Mouse (Mus musculus) adrenal gland, adult 18-20 months (tissue): ENCODE results near the gene Cd69. TPM values are rescaled to one million over a fixed set of nuclear protein-coding genes. Genes with fewer than 3 reads are reported as not detected.

ENCODE experiments used
- DNase-seq, 2 experiments: peaks; one replicate each; pipeline ENCODE4 v3.0.0; 2021 to 2022; ENCODE audit warnings: low spot score in 2 of 2
- total RNA-seq, 2 experiments: library from RNA; stranded (reverse); gene quantifications; 1 replicate in 1 of 2; 2 replicates in 1 of 2; pipeline ENCODE4 v1.2.3; 2021

Gene Cd69
- total RNA-seq, 2 experiments from 2014 or later = 0.42 TPM; not detected in 1

DNA sequence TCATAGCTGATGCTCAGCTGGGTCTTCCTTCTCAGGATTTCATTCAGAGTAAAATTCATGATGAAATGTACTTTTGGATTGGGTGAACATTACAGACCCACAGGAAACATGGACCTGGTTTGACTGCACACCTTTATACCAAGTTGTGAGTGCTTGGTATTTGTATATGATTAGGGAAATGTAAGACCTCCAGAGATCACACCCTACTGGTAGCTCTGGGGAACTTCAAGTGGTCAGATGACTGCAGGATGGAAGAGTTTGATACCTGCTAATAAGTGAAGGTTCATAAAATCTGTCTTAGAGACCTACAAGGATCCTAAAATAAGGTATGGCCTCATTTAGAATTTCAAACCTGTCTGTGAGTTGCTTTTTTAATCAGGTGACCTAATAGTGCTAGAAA lies 27.0 kb downstream of the Cd69 start:
- DNase-seq = no peak

DNA sequence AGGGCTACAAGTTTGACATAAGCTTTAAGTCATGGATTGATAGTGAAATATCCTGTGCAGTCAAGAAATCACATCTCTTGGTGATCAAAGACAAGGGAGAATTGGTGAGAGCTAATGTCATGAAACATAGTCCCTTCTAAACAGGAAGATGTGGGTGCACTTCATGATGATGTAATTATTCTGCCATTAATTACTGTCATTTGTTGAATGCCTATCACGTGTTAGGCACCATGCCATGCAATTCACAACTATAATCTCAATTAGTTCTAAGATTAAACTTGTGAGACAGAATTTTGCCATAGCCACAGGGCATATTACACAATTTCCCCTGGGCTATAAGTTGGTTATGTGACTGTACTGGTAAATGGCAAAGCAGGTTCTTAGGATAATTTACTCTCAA lies 28.2 kb downstream of the Cd69 start:
- DNase-seq = no peak

DNA sequence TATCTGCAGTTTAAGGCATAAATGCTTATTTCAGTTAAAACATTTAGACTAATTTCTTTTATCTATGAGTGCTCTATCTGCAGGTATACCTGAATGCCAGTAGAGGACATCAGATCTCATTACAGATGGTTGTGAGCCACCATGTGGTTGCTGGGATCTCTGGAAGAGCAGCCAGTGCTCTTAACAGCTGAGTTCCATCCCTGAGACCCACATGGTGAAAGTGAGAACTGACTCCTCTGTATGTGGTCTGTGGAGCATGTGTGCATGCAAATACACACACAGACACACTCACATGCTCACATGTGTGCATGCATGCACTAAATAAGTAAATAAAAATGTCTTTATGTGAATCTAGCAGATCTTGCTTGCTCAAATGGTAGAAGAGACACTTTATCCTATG lies 29.4 kb downstream of the Cd69 start:
- DNase-seq = no peak

DNA sequence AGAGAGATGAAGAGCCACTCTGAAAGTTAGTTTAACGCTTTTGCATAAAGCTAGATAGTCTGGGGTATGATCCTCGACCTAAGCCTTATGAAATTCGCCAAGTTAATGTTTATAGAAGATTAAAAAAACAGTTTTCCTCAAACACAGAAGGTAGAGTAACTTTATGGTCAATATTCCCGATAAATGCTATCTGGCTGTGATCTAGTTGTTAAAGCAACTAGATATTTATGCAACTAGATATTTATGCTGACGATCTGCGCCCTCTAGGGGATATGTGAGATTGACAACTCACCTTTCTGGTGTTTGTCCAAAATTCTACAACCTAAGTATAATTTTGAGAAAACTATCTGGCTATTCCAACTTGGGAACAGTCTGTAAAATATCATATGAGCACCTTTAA lies 33.3 kb downstream of the Cd69 start:
- no peak for DNase-seq

DNA sequence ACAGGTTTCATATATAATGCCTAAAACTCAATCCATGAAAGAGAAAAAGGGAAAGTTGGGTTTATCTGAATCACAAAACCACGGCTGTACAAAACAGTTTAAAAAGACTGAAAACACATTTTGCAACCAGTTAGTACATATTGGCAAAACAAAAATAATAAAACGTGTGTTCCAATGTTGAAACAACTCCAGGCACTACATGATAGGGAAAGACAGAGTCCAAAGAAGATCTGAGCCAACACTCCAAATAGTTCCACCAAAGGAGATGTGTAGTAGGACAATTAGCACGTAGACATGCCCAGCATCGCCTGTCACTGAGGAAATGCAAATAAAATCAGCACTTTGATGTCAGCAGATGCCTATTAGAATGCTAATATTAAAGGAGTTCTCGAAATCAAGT lies 33.8 kb downstream of the Cd69 start:
- no peak for DNase-seq

DNA sequence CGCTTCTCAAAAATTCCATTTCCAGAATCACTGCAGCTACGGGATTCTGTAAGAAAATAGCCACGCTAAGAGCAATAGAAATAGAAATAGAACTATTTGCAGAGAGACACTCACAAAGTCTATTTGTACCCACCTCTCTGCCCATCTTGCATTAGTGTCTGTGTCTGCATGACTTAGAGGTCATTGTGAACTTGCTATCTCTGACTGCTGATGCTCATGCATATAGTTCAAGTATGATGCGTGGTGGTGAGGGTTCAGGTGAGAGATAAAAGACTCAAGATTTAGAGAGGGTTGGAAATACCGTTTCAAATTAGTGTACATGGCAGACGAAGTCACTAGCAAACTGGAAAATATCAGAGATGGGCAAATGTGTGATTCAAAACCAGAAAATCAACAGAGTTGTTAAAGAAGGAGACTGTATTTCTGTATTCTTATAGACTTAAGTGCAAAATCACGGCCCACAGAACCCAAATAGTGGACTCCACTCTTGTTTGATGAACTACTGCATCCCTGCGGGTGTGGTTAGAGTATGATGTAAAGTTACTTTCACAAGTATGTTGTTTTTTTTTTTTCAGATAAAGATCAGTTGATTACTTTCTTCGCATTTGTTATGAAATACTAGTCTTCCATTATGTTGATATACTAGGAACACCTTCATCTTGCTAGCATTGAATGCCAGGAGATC lies 35.5 kb downstream of the Cd69 start:
- DNase-seq = no peak

DNA sequence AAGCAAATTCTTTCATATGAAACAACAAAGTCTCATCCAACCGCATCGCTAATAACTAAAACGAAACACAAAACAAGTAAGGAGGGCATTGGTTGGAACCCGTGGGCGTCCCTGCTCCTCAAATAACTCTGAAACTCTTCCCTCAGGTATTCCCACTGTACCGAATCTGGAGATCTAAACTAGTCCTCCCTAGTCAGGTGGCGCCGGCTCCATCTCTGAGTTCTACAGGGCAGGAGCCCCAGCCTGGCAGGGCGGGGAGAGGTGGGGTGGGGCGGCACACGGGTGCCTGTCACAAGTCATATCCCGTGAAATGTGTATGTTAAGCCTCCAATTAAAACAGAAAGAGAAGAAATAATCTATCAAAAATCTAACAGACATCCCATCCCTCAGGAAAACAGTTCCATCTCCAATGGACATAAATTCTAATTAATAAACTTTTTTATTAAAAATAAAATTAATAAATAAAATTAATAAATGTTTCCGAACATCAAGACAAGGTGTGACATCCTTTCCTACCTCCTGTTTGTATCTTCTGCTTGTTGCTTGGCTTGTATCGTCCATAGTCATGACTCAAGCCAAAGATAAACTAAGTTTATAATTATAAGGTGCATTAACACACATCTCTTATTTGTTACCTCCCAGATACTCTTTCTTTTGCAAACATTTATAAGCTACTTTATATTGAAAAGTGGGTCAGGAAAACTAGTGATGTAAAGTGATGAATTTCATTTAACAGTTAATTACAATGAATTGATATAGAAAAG lies 36.8 kb downstream of the Cd69 start:
- peak in 1 of 2 experiments; percentile 41 for DNase-seq

DNA sequence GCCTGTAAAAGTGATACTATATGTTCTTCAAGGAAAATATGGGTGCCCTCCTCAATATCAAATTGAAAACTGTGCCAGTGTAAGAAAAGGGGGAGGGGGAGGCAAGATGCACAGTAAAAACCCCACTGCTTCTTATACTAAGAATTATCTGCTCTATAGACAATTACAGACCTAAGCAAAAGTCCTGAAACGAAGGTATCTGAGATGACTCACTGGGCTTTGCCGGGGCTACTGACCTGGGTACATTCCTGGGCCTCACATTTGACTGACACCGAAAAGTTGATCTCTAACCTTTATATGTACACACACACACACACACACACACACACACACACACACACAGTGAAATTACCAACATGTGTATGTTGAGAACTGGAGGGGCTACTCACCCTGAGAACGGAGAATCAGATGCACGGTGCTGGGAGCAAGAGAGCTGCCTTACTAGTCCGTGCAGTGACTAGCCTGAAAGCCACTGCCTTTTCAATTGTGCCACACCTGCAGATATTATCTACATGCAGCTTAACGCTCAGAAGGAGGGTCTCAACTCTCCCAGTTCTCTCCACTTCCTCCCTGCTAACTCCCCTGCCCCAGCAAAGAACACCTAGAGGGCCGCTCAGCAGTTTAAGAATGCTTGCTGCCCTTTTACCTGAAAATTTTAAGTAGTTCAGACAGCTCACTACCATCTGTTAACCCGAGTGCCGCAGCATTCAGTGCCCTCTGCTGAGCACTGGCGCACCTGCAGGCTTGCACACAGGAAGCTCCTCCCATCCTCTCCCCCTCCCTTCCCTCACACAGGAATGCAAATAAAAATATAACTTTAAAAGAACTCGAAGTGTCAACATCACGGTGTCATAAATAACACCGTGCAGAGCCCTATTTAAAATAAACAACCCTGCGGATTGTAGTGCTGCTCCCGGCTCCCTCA lies 37.6 kb downstream of the Cd69 start:
- peak; percentile 53 to 74 for DNase-seq

DNA sequence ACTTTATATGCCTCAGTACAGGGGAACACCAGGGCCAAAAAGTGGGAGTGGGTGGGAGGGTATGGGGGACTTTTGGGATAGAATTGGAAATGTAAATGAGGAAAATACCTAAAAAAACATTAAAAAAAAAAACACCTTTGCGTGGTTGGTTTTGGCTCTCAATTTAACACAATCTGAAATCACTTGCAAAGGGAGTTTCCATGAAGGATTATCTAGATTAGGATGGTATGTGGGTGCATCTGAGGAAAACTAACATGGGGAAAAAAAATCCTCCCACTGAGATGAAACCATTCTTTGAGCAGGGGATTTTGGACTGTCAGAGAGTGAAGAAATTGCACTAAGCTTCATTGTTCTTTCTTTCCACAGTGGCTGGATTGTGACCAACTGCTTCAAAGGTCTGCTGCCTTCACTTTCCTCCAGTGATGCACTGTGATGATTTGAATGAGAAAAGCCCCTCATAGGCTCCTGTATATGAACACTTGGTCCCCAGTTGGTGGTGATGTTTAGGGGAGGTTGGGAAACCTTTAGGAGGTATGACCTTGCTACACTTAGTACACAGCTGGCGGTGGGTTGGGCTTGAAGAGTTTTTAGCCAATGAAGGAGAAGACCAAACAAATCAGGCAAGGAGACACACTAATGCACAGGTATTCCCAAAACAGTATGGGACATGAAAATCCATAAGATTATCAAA lies 38.4 kb downstream of the Cd69 start:
- DNase-seq = no peak

DNA sequence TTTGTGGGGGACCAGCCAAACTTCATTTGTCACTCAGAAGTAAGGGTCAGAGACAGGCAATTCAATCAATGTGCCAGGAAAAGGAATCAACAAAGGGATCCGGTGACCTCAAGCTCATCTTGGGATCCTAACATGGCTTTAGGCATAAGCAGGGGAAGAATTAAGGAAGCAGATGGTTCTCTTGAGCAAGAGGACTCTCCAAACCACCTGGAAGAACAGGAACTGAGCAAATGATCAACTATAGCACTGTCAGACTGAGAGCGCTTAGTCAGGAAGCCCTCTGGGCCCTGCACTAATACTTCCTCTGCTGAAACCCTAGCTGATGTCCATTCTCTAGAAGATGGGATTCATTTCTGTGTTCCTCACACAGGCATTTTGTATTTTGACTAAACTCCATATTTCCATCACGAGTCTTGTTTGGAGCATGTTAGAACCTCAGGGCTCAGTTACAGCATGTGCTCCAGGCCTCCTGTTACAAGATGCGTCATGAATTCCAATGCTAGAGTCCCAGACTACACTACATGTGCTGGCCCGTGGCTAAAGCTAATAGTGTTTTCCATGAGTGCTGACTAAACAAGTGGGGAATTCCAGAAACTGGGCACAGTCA lies 39.3 kb downstream of the Cd69 start:
- DNase-seq = no peak

DNA sequence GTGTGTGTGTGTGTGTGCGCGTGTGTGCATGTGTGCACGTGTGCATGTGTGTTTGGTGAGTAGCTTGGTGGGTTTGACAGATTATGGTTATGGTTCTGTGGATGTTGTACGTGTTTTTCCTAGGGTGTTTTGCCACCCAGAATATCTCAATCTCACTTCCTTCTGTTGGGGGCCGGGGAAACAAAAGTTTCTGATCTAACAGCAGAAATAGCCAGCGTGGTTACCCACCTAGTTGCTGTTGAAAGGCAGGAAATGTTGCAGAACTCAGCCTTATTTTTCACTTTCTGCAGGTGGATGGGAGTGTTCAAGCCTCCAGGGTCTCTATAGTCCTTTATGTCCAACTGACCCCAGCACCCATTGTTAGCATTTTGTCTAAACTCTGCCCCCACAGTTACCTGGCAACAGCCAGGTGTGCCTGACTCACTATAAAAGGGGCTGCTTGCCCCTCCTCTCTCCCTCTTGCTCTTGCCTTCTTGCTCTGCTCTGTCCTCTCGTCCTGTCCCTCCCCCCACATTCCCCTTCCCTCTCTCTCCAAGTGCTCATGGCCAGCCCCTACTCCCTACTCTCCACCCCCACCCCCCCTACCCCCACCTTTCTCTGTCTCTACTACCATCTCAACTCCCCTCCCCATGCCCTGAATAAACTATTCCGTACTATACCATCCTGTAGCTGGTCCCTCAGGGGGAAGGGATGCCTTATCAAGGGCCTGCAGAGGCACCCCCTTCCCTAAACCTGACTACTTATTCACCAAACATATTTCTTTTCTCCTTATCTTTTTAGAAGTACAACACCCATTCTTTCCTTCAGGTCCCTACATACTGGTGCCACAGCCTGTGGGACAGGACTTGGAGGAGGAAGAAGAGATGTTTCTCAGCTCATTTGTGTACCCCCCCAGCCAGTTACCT lies 40.5 kb downstream of the Cd69 start:
- no peak for DNase-seq

DNA sequence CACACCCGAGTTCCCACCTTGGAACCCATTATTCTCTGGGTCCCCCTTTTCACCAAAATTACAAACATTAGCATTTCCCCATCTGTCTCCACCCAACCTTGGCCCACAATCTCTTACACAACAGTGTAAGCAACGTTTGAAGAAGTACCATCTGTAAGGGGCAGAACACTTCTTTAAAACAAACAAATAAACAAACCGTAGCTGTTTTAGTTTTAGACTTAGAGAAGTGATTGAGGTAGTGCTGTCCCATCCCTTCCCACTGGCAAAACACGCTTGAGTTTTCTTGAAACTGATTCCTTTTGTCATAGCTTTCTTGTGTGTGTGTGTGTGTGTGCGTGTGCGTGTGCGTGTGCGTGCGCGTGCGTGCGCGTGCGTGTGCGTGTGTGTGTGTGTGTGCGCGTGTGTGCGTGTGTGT lies 41.3 kb downstream of the Cd69 start:
- DNase-seq = no peak

DNA sequence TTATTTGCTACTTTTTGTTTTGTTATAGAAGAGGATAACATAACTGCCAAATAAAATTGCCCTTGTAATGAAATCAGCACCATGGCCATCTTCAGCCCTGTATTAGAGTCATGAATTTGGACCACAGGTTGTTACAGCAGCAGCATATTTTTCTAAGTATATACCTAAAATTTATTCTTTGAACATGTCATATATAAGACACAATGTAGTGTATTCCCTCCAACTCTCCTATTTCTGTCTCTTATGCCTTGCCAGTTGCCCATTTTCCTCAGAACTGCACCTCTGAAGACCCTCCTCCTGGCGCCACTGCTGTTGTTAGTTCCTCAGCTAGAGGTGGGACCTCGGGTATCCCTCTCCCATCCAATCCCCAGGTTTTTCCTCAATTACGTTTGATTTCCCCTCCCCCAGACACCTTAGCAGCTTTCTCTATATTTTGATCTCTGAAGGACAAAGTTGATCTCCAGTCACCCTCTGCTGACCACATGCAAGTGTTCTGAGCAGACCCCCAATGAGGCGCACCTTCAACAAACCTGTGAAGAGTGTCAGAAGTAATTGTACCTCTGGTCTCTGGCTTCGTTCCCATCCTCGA lies 41.8 kb downstream of the Cd69 start:
- DNase-seq = no peak

DNA sequence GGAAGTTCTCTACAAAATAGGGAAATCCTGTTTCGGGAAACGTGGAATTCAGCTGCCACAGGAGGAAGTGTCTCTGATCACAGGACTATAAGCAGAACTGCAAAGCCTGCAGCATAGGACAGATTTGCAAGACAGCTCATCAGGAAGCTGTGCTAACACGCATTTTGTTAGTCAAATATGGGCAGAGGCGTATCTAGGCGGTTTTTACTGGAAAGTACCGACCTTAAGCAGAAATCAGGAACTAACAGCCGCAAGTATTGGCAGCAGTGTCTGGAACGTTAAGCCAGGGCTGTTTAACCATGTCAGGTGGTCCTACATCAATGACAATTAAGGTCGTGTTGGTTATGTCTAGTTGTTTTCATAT lies 42.4 kb downstream of the Cd69 start:
- no peak for DNase-seq

DNA sequence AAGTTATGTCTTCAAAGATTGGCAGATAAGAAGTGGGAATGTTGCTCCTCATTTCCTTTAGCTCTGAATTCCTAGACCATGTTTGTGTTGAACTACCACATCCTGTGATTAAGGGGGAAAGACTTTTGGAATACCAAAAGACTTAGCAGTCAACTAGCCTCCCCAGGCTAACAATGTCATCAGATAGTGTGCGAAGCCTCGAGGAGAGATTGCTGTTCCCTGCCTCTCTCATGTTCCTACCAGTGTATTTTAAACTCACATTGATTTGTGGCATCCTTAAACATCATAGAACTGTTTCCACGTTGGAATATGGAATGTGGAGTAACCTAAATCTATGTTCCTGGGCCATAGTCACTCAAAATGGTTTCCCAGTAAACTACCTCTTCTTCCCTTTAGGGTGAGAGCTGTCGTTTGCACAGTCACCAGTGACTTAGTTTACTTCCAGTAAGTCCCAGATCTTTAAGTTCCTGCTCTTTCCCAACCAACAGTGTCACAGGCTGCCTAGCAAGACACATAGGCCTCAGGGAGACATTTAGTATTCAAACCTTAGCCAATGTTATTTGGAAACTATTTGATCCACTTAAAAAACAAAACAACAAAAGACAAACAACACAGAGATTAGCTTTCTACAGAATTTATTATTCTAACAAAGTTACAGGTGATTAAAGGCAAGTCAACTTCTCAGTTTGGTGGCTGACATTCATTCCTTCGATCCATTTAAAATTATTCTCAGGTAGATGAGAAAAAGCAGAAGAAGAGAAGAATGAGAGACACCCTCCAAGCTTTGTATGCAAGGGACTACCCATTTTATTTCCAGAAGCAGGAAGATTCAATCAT lies 43.0 kb downstream of the Cd69 start:
- DNase-seq = no peak

DNA sequence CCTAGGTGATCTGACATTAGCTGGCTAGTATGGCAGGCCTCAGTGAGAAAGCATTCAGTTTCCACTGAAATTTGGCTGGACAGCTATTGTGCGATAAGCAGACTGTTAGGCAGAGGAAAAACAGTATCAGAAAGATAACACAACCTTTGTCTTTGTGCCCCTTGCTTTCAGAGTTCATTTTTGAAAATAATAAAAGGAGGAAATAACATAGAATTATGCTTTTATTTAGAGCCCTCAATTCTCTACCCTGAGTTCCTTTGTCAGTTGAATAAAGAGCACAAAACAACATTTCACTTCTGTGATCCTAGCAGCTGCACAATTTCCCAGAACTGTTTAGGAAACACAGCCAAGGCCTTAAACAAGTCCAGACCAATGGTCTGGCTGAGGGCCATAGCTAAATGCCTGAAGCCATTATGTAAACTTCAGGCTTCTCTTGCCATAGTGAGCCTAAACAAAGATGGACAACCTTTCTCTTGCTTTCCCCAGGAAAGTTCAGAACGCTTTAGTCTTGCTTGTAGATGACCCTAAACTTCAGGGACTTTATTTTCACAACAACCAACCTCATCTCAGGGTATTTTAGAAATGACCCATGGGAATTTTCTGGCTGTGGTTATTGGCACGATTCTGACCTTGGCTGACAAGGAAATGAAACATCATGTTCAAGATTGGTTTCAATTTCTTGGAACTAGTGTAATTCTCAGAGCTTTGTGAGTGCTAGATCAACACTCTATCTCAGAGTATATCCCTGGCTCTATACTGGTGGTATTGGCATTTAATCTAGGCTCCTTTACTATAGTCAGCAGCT lies 45.3 kb downstream of the Cd69 start:
- DNase-seq = no peak

DNA sequence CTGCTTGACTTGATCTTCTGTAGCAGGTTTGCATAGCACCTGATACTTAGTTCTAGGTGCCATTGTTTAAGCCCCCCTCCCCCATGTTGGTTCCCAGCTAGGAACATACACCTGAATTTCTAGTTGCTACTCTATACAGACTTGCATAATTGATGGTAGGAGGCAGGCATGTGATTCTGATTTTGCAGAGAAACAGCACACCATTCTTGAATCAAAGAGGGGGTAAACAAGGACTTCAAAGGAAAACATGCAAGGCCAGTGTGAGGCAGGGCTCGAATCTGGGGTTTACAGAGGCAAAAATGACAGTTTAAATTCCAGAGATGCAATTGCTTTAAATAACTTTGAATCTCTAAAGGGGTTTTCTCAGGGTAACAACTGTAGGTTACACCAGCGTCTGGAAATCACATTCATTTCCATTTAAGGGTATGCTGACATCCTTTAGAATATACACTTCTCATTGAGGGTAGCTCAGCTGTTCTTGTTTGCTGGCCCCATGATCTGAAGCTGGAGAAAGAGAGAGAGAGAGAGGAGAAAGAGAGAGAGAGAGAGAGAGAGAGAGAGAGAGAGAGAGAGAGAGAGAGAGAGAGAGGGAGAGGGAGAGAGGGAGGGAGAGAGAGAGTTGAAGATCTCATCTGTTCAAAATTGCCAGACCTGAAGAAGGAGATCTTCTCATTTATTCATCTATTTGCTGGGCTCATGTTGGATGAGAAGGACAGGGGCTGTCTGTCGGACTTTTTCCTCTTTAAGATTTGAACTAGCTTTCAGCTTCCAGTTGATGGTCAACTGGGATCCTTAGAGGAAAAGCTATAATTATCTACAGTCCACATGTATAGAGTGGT lies 46.1 kb downstream of the Cd69 start:
- DNase-seq = no peak
